Mouse (Mus musculus) ZHBTc4 (cell line): ENCODE results near the gene Hspb9.

Source experiments
- DNase-seq: peaks from one replicate; pipeline ENCODE4 v3.0.0-alpha.2; 2011; ENCODE audit warnings: low read depth, low spot score

The Hspb9 gene

GRCm38 (mm10) chr11:100713735-100714533 lies at the start of gene Hspb9:
Gene Hspb9 (plus strand): TSS chr11:100713850.
- peak; percentile 92 for DNase-seq

- DNase-seq = no peak
These were observed 42.6 kb upstream of the Hspb9 start for GRCm38 (mm10) chr11:100671049-100671448.

- DNase-seq = no peak
These were observed 41.7 kb upstream of the Hspb9 start for GRCm38 (mm10) chr11:100671956-100672355.

- peak; percentile 83 for DNase-seq
These were observed 40.5 kb upstream of the Hspb9 start for GRCm38 (mm10) chr11:100673169-100673568.

- DNase-seq = no peak
These were observed 35.8 kb upstream of the Hspb9 start for GRCm38 (mm10) chr11:100677810-100678209.

- DNase-seq = peak; percentile 77
These were observed 31.8 kb upstream of the Hspb9 start for GRCm38 (mm10) chr11:100681826-100682225.

GRCm38 (mm10) chr11:100682526-100682925 lies 31.1 kb upstream of the Hspb9 start:
- peak; percentile 81 for DNase-seq

GRCm38 (mm10) chr11:100684084-100684483 lies 29.6 kb upstream of the Hspb9 start:
- DNase-seq = no peak

- no peak for DNase-seq
These were observed 28.3 kb upstream of the Hspb9 start for GRCm38 (mm10) chr11:100685371-100685770.

- no peak for DNase-seq
These were observed 26.4 kb upstream of the Hspb9 start for GRCm38 (mm10) chr11:100687265-100687664.

- DNase-seq = no peak
These were observed 25.2 kb upstream of the Hspb9 start for GRCm38 (mm10) chr11:100688443-100688842.

GRCm38 (mm10) chr11:100690389-100690788 lies 23.3 kb upstream of the Hspb9 start:
- peak; percentile 29 for DNase-seq

- peak; percentile 58 for DNase-seq
These were observed 21.5 kb upstream of the Hspb9 start, which contains the start of gene Zfp385c for GRCm38 (mm10) chr11:100692164-100692616. Gene Zfp385c (minus strand): TSS chr11:100692455.

- no peak for DNase-seq
These were observed 20.5 kb upstream of the Hspb9 start for GRCm38 (mm10) chr11:100693154-100693553.

GRCm38 (mm10) chr11:100694926-100695325 lies 18.7 kb upstream of the Hspb9 start:
- DNase-seq = peak; percentile 78

- no peak for DNase-seq
These were observed 15.7 kb upstream of the Hspb9 start for GRCm38 (mm10) chr11:100697921-100698320.

GRCm38 (mm10) chr11:100700710-100701109 lies 12.9 kb upstream of the Hspb9 start:
- no peak for DNase-seq

- DNase-seq = peak; percentile 71
These were observed 12.3 kb upstream of the Hspb9 start for GRCm38 (mm10) chr11:100701301-100701700.

GRCm38 (mm10) chr11:100702081-100702851 lies 11.4 kb upstream of the Hspb9 start:
- DNase-seq = peak; percentile 88

- DNase-seq = no peak
These were observed 10.7 kb upstream of the Hspb9 start for GRCm38 (mm10) chr11:100702906-100703305.

- no peak for DNase-seq
These were observed 10.3 kb upstream of the Hspb9 start for GRCm38 (mm10) chr11:100703366-100703765.

GRCm38 (mm10) chr11:100703851-100704531 lies 9.7 kb upstream of the Hspb9 start, which contains the start of gene Dhx58:
Gene Dhx58 (minus strand): TSS chr11:100704271.
- no peak for DNase-seq
